Mouse (Mus musculus) naive thymus-derived CD4-positive, alpha-beta T cell, adult 2 months (primary cell): ENCODE results near the gene Fam173b.
"Not testable (repeated sequence)": the region's sequence is repeated elsewhere in the genome, so short reads cannot be mapped to it uniquely, and the experiment has no call there.

Experiments
- DNase-seq: peaks from one replicate; pipeline ENCODE4 v3.0.0-alpha.2; 2011; ENCODE audit warnings: low read depth

The Fam173b gene

DNA sequence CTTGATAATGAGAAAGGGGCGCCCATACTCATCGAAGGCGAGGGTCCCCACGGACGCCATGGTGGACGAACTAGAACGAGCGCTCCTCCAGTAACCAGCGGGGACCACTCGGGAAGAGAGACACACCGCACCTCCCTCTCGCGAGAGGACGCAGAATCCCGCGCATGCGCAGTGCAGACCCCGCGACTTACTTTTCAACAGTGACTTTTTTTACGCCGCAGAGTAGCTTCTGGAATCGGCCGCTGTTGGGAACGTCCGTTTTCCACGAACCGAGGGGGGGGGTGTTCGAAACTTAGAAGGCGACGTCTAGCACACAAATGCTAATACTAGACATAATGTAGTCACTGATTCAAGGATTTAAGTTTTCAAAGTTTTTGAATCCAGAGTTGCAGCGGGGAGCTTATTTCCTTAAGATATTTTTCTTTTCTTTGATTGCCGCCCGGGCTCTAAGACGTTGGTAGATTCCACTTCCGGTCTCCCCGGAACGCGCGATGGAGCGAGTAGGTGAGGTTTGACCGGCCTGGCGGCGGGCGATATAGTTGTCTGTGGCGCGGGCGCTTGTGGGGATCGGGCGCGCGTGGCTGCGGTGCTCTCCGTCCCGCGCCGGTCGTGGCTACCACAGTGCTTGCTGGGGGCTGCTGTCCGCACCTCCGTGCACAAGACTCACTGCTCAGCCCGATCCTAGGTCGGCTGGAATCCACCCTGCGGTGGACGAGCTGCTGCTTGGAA lies at the start of gene Fam173b, which contains the start of gene Cct5:
Gene Fam173b (plus strand): TSS at position 207 of the 729 bp plus-strand sequence.
Gene Cct5 (minus strand): TSS at position 159 of the 729 bp plus-strand sequence.
- peak; percentile 98 for DNase-seq

- DNase-seq = no peak
Measured at GRCm38 (mm10) chr15:31554855-31555254, 46.8 kb upstream of the Fam173b start.

DNA sequence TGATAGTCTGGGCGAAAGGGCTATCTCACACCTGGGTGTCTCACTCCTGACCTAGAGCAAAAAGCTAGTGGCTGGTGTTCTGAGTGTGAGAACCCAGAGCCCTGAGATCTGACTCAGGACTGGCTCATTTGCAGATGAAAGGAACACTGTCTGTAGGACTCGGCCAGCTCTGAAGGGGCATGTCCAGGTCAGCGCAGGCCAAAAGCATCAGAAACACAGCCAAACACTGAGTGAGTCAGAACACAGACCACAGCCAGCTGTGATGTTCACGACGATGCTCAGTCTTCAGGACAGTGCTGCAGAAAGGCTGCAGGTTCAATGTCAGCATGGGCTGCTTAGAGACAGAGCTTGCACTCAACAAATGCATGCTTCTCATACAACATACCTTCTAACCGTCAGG lies 40.3 kb upstream of the Fam173b start:
- DNase-seq = no peak

GRCm38 (mm10) chr15:31561976-31562375 lies 39.7 kb upstream of the Fam173b start:
- no peak for DNase-seq

DNA sequence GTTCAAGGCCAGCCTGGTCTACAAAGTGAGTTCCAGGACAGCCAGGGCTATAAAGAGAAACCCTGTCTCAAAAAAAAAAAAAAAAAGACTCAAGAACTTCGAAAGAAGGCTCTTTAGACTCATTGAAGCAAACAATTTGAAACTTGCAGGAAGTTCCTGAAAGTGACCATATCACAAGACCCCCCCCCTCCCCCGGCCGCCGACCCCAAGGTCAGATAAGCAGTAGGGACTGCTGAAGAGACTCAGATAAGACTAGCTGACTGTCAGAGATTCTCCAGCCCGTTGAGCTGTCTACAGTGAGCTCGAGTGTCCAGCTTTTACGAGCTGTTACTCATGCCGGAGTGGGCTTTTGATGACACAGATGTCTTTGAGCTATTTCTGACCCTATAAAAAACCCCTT lies 38.8 kb upstream of the Fam173b start:
- DNase-seq = no peak

GRCm38 (mm10) chr15:31563577-31564546 lies 37.8 kb upstream of the Fam173b start:
- DNase-seq = no peak

GRCm38 (mm10) chr15:31565184-31565583 lies 36.5 kb upstream of the Fam173b start, which contains the start of gene Cmbl:
Gene Cmbl, plus strand, starts transcription at chr15:31565389.
- no peak for DNase-seq

- no peak for DNase-seq
Measured at GRCm38 (mm10) chr15:31565786-31566185, 35.9 kb upstream of the Fam173b start.

DNA sequence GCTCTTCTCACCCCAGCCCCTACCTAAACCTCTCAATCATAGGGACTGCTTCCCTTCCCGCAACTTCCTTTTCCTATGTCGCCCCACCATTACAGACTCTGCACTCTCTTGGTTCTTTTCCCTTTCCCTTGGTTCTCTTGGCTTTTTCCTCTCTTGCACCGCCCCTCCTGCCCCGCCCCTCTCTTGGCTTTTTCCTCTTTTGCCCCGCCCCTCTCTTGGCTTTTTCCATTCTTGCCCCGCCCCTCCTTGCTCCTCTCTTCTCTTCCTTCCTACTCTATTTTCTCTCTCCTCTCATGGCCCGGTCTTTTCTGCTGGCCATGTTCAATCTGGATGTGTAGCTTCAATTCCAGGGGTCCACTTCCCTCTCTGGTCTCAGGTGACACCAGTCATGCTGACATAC lies 34.2 kb upstream of the Fam173b start:
- no peak for DNase-seq

GRCm38 (mm10) chr15:31568581-31568996 lies 33.1 kb upstream of the Fam173b start:
- no peak for DNase-seq

DNA sequence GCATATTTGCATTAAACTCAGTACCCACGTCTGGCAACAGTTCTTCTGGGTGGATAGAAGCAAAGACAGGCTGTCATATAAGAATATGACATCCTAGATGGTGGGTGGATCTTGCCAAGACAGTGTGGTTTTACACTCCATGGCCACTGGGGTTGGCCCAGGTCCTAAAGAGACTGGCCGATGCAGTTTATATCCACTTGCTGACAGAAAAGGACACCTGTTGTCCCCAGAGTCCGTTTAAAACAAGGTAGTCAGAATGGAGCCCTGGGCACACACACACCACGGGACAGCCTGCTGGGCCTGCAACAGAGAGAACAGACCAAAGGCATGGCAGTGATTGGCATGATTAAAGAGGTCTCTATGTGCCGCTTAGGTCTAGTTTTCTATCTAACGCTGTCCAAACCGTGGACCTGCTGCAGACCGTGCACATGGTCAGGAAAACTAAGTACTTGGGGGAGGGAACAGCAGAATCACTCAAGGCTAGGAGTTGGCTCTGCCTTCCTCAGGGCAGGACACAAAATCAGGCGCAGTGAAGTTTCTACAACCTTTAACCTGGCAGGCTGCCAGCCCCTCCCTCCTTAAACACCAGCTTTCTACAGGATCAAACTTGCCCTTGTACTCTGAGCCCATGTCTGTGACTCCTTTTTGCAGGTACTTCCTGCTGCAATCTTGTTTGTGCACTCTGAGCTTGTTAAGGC lies 32.2 kb upstream of the Fam173b start:
- DNase-seq = no peak

DNA sequence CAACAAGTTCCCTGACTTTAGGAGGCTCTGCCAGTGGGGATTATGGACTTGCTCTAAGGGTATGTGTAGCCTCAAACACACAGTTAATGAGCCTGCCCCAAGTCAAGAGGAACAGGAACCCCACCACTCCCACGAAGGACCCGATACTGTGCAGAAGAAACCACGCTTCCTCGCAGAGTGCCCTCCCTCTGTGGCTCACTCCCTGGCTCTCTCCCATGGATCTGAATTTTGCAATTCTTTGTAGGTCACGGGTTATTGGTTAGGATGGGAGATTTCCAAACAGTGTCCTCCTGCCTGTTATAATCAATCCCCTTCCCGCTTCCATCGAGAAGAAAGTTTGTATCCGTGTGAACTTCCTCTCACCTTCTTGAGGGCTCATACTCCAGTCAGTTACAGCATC lies 30.7 kb upstream of the Fam173b start:
- DNase-seq = no peak

GRCm38 (mm10) chr15:31571906-31572722 lies 29.5 kb upstream of the Fam173b start:
- peak; percentile 26 for DNase-seq

DNA sequence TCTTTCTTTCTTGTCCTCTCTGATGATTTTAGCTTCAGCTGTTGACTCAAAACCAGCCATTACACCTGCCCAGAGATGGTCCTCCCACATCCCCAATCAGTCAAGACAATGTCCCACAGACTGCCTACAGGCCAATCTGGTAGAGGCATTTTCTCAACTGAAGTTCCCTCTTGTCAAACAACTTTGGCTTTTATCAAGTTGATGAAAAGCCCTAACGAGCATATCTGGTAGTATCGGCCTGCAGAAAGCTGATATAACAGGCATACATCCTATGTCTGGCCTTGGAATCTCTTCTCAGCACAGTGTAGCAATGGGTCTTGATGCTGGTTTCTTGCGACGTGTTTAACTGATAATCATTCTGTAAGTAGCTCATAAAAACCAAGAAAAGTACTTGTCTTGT lies 28.4 kb upstream of the Fam173b start:
- no peak for DNase-seq

- DNase-seq = no peak
Measured at GRCm38 (mm10) chr15:31573692-31574091, 28.0 kb upstream of the Fam173b start.

- no peak for DNase-seq
Measured at GRCm38 (mm10) chr15:31576076-31576475, 25.6 kb upstream of the Fam173b start.

- DNase-seq = not testable (repeated sequence)
Measured at GRCm38 (mm10) chr15:31581086-31581485, 20.6 kb upstream of the Fam173b start.

GRCm38 (mm10) chr15:31583304-31584085 lies 18.2 kb upstream of the Fam173b start:
- DNase-seq = no peak

GRCm38 (mm10) chr15:31585238-31585637 lies 16.4 kb upstream of the Fam173b start:
- no peak for DNase-seq

DNA sequence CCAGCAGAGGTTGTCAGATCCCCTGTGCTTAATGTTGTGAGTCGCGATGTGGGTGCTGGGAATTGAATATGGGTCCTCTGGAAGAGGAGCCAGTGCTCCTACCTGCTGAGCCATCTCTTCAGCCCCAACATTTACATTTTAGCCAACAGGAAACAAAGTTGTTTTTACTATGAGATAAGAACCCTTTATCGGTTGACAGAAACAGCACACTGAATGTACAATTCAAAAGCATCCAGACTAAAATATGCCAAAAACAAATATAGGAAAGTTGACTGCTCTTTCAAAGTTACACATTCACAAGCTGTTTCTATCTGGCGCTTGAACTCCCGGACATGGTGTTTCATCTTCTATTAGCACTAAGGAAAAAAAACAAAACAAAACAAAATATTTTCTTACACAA lies 15.6 kb upstream of the Fam173b start:
- DNase-seq = no peak
